Mouse (Mus musculus) monocyte, adult 2 months (primary cell): ENCODE measurements around the gene Vipr2.
A peak's percentile ranks its signal among the peaks of the same experiment; 100 is the strongest.

Source experiments
- DNase-seq, 2 experiments: peaks; one replicate each; pipeline ENCODE4 v3.0.0; 2022; ENCODE audit warnings: low spot score in 2 of 2, low read depth in 1 of 2

Vipr2 gene

DNA sequence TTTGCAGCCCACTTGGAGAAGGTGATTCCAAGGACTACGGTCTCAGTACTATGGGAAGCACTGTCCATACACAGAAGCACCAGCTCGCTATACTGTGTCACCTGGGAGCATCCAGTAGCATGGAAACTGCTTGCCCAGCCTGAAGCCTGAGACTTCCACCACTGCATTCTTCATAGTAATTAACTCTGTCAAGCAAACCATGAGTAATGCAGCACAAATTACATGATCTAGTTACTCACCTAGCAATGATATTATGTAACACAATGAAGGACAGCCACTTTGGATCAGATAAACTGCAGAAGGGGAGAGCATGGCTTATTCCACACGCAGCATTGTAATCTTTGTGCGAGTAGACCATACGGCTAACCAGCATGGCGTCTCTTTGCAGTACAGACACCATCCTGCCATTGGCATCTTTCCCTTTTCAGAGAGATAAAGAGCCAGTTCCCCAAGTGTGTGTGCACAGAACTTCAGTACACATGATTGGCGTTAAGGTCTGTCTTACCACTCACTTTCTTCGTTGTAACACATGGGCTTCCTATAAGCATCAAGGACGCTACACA, 75.4 kb downstream of the Vipr2 start:
- no peak for DNase-seq

DNA sequence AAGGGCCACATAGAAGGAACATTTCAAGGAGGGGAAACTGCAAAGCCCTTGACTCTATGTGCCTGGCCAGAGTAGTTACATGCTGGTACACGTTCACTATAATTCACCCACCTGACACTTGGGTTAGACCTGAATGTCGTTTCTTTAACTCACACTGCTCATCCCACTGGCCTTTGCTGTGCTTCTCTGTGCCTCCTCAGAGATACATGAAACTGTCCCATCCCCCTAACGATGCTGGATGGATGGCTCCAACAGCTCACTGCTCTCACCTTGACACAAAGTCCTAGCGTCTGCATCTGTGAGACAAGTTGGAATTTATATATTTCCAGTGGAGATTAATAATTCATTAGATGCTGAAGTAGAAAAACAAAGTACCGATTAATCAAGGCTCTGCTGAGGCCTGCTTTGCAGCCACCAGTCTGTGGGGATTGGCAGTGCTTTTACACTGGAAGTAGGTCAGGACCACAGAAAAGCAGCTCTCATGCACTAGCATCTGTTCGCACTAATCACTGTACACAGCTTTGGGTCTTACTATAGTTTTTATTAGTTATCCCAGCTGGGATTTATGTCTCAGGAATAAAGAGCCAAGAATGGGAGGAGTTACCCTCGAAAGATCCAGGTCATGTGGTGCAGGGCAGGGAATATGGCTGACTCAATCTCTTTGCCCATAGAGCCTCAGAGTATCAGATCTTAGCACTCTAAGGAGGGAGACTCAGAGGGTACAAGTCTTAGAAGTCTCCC, 79.4 kb downstream of the Vipr2 start:
- no peak for DNase-seq

DNA sequence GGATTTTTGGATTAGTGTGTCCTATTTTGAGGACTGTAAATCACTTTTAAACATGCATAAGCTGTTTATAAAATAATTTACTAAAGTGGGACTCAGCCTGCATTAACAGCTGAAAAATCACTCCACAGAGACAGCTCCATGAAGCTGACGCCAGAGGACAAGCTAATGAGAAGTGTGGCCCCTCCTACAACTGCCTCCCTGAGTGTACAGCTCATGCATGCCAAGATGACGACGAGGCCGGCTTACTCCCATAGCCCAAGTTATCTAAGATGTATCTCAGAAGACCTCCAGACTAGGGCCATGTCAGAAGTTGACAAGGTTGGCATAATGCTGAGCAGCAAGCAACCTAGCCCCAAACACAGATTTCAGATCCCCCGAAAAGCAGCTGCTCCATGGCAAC, 81.7 kb downstream of the Vipr2 start:
- no peak for DNase-seq

DNA sequence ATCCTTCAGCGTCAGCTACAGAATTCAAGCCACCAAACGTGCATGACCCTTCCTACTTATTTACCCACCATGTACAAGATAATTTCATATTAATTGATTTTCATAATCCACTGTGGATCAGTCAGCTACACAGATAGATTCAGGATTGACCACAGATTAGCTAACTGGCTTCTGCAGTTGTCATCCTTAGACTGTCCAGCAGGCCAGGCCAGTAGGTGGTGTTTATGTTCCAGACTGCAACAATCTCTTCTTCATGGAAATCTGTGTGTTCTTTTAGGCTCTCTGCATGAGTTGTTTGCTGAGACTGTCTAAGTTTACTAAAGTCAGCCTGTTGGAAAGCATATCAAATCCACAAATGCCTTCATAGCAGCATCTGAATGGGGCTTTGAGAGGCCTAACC, 82.2 kb downstream of the Vipr2 start:
- DNase-seq, result no peak

DNA sequence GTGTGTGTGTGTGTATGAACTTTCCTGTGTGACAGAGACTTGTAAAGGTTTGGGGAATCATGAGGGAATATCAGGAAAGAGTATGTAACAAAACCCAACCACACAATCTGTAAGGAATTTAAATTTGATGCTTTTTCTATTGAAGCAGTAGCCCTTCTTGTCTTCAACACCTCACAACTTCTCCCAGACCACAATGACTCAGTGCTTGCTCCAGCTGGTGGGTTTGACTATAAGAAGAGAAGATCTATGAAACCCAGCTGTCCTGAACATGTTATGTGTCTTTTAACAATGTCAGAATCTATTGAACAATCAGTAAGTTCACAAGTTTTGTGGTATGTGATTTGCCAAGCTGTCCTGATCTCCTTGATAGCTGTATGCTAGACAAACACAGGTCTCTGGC, 87.8 kb downstream of the Vipr2 start:
- DNase-seq, result no peak

DNA sequence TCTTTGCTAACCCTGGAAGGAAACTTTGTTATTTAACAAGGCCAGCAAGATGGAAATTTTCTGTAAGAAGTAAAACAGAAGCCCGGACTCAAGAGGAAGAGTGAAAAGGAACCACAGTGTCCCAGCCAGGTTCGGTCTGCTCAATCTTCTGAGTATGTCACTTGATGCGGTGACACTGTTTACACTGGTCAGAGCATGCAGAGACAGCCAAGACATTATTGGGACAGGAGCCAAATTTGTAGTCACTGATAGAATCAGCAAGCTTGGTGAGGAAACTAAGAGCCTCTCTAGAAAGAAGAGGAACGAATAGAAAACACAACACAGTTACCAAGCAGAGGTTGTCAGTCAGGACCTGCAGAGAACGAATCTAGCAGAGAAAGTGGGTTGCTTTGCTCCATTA, 92.1 kb downstream of the Vipr2 start:
- no peak for DNase-seq

DNA sequence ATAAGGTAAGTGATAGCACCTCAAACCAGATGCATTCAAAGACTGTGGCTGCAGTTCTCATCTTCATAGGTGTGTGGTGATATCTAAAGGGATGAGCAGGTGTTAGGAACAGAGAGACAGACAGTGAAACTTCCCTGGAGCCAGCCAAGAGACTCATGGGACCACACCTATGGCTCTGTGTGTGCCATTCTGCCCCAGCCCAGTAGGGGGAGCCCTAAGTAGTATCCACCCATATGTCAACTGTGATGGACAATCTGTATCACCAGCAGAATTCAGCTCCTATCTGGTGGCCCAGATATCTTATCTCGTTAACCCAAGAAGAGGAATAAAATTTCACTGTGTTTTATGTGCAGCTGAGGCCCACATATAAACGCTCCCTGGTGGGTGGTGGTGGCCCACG, 99.4 kb downstream of the Vipr2 start:
- DNase-seq, result peak in 1 of 2 experiments; percentile 16

DNA sequence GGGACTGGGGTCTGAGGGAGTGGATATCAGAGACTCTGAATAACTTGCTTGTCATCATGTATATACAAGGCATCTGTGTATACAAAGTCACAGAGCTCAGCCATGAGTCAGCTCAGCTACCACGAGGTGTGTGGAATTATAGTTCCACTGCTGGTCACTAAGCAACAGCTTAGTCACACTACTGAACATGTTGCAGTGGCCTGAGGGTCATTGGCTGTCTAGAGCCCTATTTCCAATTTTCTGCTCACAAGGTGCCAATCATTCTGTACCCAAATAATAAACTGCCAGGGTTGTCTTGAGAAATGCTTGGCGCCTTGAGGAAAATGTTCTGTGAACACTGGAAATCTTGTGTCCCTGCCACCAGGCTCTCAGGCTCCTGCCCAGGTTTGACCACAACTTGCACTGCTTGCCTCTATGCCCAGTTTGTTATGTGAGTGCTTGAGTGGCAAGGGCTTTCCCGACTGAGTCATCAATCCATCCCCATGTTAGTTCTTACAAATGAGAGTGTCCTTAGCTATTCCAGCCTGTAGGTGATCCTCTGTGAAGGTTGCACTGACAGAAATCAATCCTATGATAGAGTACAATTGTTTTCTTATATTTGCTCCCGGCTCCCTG, 104.0 kb downstream of the Vipr2 start:
- no peak for DNase-seq

DNA sequence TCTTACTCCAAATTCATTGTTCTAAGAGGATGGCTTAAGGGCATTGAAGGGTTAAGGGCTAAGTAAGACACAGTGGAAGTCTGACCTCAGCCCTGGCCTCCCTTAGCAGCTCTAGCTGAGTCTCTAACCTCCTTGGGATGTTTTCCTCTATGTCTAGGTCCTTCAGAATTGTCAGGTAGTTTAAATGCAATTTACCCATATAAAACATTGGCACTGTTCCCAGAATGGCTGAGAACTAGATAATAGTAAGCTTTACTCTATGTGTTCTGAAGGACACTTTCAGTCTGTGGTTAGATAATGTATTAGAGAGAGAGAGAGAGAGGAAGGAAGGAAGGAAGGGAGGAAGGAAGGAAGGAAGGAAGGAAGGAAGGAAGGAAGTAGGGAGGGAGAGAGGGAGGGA, 104.8 kb downstream of the Vipr2 start:
- no peak for DNase-seq

DNA sequence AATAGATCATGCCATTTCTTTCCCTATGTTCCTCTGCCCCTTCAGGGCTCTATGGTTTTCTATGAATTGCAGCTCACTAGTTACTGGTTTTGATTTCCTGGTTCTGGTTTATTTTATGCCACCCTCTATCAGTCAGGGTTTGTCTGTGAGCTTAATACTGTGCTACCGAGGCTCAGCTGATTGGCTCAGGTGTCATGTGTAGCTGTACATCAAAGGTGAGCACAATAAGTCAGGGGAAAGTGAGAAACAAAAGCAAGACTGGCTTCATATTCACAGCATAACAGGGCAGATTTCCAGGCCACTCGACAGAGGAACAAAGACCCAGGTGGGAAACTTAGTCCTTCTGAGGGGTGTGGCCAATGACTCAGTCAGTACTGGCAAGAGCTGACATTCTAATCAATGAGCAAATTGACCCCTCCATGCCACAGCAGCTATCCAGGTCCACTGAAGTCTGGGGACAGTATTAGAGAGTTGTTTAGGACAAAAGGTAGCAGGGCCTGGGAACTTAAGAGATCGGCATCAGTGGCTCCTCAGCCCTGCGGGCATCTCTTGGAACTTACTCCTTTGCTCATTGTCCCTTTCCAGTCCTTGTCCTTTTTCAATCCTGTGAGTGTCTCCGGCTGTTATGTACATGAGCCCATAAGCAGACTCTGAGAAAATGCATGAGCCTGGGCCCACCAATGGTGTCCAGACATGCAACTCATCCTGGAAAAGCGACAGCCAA, 105.8 kb downstream of the Vipr2 start:
- DNase-seq, result no peak

DNA sequence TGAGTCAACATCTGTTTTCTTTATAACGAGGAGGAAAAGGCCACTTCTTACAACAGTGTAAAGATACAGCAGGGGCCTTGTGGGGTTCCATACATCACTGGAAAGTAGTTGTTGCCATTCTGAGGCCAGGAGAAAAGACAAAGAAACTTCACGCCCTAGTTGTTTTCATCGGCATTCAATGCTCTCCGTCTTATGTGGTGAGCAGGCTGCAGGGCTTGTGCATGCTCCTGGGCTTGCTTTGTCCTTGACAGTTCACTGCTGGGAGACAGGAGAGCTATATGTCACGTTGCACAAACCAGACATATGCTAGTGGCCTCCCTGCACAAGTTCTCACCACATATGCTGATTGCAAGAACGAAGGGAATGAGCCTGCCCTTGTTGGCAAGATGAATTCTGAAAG, 116.4 kb downstream of the Vipr2 start:
- no peak for DNase-seq

DNA sequence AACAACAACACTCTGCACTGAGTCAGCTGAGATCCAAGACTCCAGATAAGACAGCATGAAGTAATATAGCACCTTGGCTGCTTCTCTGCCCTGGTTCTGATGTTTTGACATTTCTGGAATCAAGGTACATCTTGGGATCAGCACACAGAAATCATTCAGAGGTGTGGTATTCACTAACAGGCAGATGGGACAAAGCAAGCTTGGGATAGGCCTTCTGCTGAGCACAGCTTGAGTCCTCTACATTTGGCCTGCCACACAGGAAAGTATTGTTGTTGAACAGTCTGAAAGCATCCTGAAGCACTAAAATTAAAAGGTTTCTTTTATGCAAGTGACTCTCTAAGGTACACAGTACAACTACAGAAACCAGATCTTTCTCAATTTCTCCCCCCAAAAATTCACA, 117.1 kb downstream of the Vipr2 start:
- DNase-seq, result no peak
